Mouse (Mus musculus): ENCODE results near the gene Krtap26-1. TPM values are rescaled to one million over a fixed set of nuclear protein-coding genes. Genes with fewer than 3 reads are reported as not detected.

The Krtap26-1 gene
- polyA plus RNA-seq, 1 experiment from 2014 or later, result not detected

- peak overlapping the region; percentile 38 for H3K4me2 ChIP-seq (replicated peaks; ENCODE audit: low read depth, low read length)
- H3K27ac ChIP-seq (ENCODE audit: low read depth, low read length), result no peak overlapping the region
These were observed 47.9 kb downstream of the Krtap26-1 start for GRCm38 (mm10) chr16:88599504-88600237.

More at GRCm38 (mm10) chr16:88599504-88600237, 47.9 kb downstream of the Krtap26-1 start:
- H3K9ac ChIP-seq (ENCODE audit: low read depth, low read length), result no peak overlapping the region
- H3K27me3 ChIP-seq (ENCODE audit: control insufficient read depth, insufficient read depth, low read length), result no peaks in the 10 kb centered on the region
- peaks cover 7% of the 10 kb centered on the region for H3K4me1 ChIP-seq (ENCODE audit: control insufficient read depth, insufficient read depth, low read length)
- H3K36me3 ChIP-seq (ENCODE audit: control insufficient read depth, insufficient read depth, low read length), result no peaks in the 10 kb centered on the region
- WGBS, result 6% methylated on average over 16 of the region's 16 CpGs
- H3K4me3 ChIP-seq (ENCODE audit: low read length), result peak overlapping the region; percentile 17
- peak; percentile 57; the same call in 1 of the 2 replicates for ATAC-seq (ENCODE audit: low FRiP score, low TSS enrichment)
- H3K9me3 ChIP-seq (ENCODE audit: control insufficient read depth, low read length), result no peaks in the 10 kb centered on the region

Other genes starting within 250 kb of the Krtap26-1 start
- not detected in 2 replicates for gene Cldn17, start 140.8 kb downstream of the Krtap26-1 start, polyA plus RNA-seq (2014; fragmentation: Nextera tagmentation; extraction: Ambion mirVana)
- gene Cldn8, start 84.6 kb downstream of the Krtap26-1 start, polyA plus RNA-seq (2014; fragmentation: Nextera tagmentation; extraction: Ambion mirVana), result 85.1 and 98.7 TPM in 2 replicates
- gene Krtap24-1, start 35.5 kb downstream of the Krtap26-1 start, polyA plus RNA-seq (2014; fragmentation: Nextera tagmentation; extraction: Ambion mirVana), result not detected in 2 replicates
- not detected in 2 replicates for gene 2310079G19Rik, start 20.1 kb downstream of the Krtap26-1 start, polyA plus RNA-seq (2014; fragmentation: Nextera tagmentation; extraction: Ambion mirVana)
- gene Krtap27-1, start 23.9 kb upstream of the Krtap26-1 start, polyA plus RNA-seq (2014; fragmentation: Nextera tagmentation; extraction: Ambion mirVana), result not detected in 2 replicates
- gene 2310061N02Rik, start 60.2 kb upstream of the Krtap26-1 start, polyA plus RNA-seq (2014; fragmentation: Nextera tagmentation; extraction: Ambion mirVana), result not detected in 2 replicates
- not detected in 2 replicates for gene Krtap13-1, start 81.1 kb upstream of the Krtap26-1 start, polyA plus RNA-seq (2014; fragmentation: Nextera tagmentation; extraction: Ambion mirVana)
- not detected in 2 replicates for gene Krtap13, start 103.8 kb upstream of the Krtap26-1 start, polyA plus RNA-seq (2014; fragmentation: Nextera tagmentation; extraction: Ambion mirVana)
- not detected in 2 replicates for gene 2310034C09Rik, start 111.1 kb upstream of the Krtap26-1 start, polyA plus RNA-seq (2014; fragmentation: Nextera tagmentation; extraction: Ambion mirVana)
- gene 2310057N15Rik, start 126.4 kb upstream of the Krtap26-1 start, polyA plus RNA-seq (2014; fragmentation: Nextera tagmentation; extraction: Ambion mirVana), result not detected in 2 replicates
- not detected in 2 replicates for gene Gm5965, start 130.1 kb upstream of the Krtap26-1 start, polyA plus RNA-seq (2014; fragmentation: Nextera tagmentation; extraction: Ambion mirVana)
- not detected in 2 replicates for gene Gm20741, start 164.4 kb upstream of the Krtap26-1 start, polyA plus RNA-seq (2014; fragmentation: Nextera tagmentation; extraction: Ambion mirVana)
- not detected in 2 replicates for gene Krtap15, start 172.4 kb upstream of the Krtap26-1 start, polyA plus RNA-seq (2014; fragmentation: Nextera tagmentation; extraction: Ambion mirVana)
- gene Krtap14, start 178.3 kb upstream of the Krtap26-1 start, polyA plus RNA-seq (2014; fragmentation: Nextera tagmentation; extraction: Ambion mirVana), result not detected in 2 replicates
- not detected in 2 replicates for gene Krtap19-1, start 221.6 kb upstream of the Krtap26-1 start, polyA plus RNA-seq (2014; fragmentation: Nextera tagmentation; extraction: Ambion mirVana)
- gene Krtap19-2, start 226.5 kb upstream of the Krtap26-1 start, polyA plus RNA-seq (2014; fragmentation: Nextera tagmentation; extraction: Ambion mirVana), result not detected in 2 replicates
- gene Krtap19-3, start 230.2 kb upstream of the Krtap26-1 start, polyA plus RNA-seq (2014; fragmentation: Nextera tagmentation; extraction: Ambion mirVana), result not detected in 2 replicates
- gene Krtap19-4, start 237.3 kb upstream of the Krtap26-1 start, polyA plus RNA-seq (2014; fragmentation: Nextera tagmentation; extraction: Ambion mirVana), result not detected in 2 replicates
- gene Krtap19-5, start 248.7 kb upstream of the Krtap26-1 start, polyA plus RNA-seq (2014; fragmentation: Nextera tagmentation; extraction: Ambion mirVana), result not detected in 2 replicates